Mouse (Mus musculus) erythroblast, embryonic 14.5 days (primary cell): ENCODE data around the gene Tmem114.

ENCODE experiments used
- GATA1 ChIP-seq: IDR thresholded peaks from 2 replicates; pipeline ENCODE4 v1.6.1; 2012; ENCODE audit warnings: low read length, inconsistent platforms, mixed read lengths
- TAL1 ChIP-seq: IDR thresholded peaks from 3 replicates; pipeline ENCODE4 v1.6.1; 2012; ENCODE audit warnings: low read length, inconsistent platforms, mixed read lengths

GRCm38 (mm10) chr16:8383396-8383795 lies 41.5 kb downstream of the Tmem114 start:
- no peak for TF ChIP-seq TAL1
- TF ChIP-seq GATA1, result no peak
